Mouse (Mus musculus): Measurements from ENCODE around the gene Thap12. TPM values are rescaled to one million over a fixed set of nuclear protein-coding genes. Genes with fewer than 3 reads are reported as not detected.
A peak's percentile ranks its signal among the peaks of the same experiment; 100 is the strongest.

Gene Thap12
- total and polyA plus RNA-seq, 2 experiments: 5.9 to 23.5 TPM

DNA sequence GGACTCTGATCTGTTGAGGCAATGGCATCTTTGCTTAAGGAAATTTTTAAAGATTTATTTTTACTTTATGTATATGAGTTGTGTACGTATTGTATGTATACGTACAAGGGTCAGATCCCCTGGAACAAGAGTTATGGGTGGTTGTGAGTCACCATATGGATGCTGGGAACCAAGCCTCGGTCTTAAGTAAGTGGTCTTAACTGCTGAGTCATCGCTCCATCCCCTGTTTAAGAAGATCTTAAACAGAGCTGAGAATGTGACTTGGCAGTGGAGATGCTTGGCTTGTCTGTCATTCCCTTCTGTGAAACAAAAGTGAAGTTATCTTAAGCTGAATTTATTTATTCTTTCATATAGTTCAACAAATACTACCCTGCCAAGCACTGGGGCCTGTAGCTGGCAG is 31.1 kb downstream of the Thap12 start:
- Histone ChIP-seq H3K4me1 (ENCODE audit: control insufficient read depth, insufficient read depth, low read length) (no peaks in the 10 kb centered on the region), H3K9ac (ENCODE audit: low read depth, low read length) (no peak overlapping the region), H3K36me3 (ENCODE audit: control insufficient read depth, insufficient read depth, low read length) (no peaks in the 10 kb centered on the region), H3K27ac (replicated peaks; ENCODE audit: insufficient read depth, low read depth, low read length) (no peak overlapping the region), H3K4me3 (ENCODE audit: insufficient read depth, low read depth, low read length) (no peak overlapping the region), H3K79me2 (ENCODE audit: control insufficient read depth, insufficient read depth, low read length) (no peaks in the 10 kb centered on the region), H3K27me3 (ENCODE audit: control insufficient read depth, insufficient read depth, low read length) (no peaks in the 10 kb centered on the region)
- TF ChIP-seq POLR2A (IDR thresholded peaks at IDR 0.05; ENCODE audit: extremely low read depth, insufficient read depth, low read length) (no peak), CTCF (IDR thresholded peaks at IDR 0.05; ENCODE audit: low read depth, low read length) (no peak)
- WGBS: 93% methylated on average over 4 of the region's 4 CpGs
- DNase-seq (ENCODE audit: extremely low read depth, low read depth, low spot score): no peak

DNA sequence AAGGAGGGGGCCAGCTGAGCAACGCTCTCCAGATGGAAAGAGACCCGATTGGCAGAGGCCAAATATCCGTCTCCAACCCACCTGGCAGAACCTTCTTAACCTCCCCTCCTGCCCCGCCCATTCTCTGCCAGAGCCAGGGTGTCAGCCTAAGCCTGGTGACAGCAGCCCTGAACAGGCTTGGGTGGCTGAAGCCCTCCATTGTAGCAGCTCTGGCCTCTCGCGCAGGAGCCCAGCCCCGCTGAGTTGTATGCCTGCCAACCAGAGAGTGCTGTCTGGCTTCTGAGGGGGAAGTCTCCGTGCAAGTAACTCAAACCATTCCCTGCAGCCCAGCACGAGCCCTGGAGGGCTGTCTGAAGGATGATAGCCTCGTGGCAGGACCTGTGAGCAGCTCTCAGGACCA is 32.0 kb downstream of the Thap12 start:
- WGBS: 54% methylated on average over 10 of the region's 10 CpGs
- H3K36me3 ChIP-seq (ENCODE audit: control insufficient read depth, insufficient read depth, low read length): no peaks in the 10 kb centered on the region
- DNase-seq (ENCODE audit: extremely low read depth, low read depth, low spot score): no peak
- H3K79me2 ChIP-seq (ENCODE audit: control insufficient read depth, insufficient read depth, low read length): no peaks in the 10 kb centered on the region
- H3K4me1 ChIP-seq (ENCODE audit: control insufficient read depth, insufficient read depth, low read length): no peaks in the 10 kb centered on the region
- TF ChIP-seq CTCF (IDR thresholded peaks at IDR 0.05; ENCODE audit: low read depth, low read length) (no peak), POLR2A (IDR thresholded peaks at IDR 0.05; ENCODE audit: extremely low read depth, insufficient read depth, low read length) (no peak)
- no peak overlapping the region for H3K27ac ChIP-seq (replicated peaks; ENCODE audit: insufficient read depth, low read depth, low read length)
- H3K4me3 ChIP-seq (ENCODE audit: insufficient read depth, low read depth, low read length): no peak overlapping the region
- H3K9ac ChIP-seq (ENCODE audit: low read depth, low read length): no peak overlapping the region
- H3K27me3 ChIP-seq (ENCODE audit: control insufficient read depth, insufficient read depth, low read length): no peaks in the 10 kb centered on the region

DNA sequence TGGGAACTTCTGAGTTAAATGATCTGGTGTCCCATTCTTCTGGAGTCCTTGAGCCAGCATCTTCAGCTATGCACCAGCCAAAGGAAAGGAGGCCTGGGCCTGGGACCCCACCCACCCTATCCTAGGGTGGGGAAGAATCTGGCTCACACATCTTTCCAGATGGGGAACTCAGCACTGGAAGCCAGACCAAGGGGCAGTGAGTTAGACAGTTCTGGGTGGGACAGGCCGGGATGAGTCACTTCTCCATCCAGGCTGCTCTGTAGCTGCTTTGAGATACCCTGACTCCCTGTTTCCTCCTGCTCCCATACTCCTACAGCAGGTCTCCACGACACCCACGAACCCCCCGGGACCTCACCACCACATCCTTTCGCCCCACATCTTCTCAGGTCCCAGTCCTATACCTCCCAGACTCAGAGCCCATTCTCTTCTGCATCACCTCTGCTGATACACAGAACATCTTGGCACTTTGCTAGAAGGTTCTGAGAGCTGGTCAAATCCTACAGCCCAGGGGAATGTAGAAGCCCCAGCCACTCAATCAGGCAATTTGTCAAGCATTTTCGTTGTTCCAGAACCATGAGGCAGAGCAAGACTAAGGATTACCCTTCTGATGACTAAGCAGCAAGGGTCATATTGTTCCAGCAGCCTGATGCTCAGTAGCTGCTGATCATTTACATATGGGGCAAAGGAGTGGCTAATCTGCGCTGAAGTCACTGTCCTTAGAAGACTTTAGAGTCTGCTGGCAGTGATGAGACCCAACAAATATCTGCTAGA is 34.1 kb downstream of the Thap12 start:
- WGBS: 76% methylated on average over 7 of the region's 7 CpGs
- H3K4me3 ChIP-seq (ENCODE audit: insufficient read depth, low read depth, low read length): no peak overlapping the region
- no peaks in the 10 kb centered on the region for H3K79me2 ChIP-seq (ENCODE audit: control insufficient read depth, insufficient read depth, low read length)
- no peak overlapping the region for H3K9ac ChIP-seq (ENCODE audit: low read depth, low read length)
- H3K36me3 ChIP-seq (ENCODE audit: control insufficient read depth, insufficient read depth, low read length): no peaks in the 10 kb centered on the region
- no peak for DNase-seq (ENCODE audit: extremely low read depth, low read depth, low spot score)
- H3K4me1 ChIP-seq (ENCODE audit: control insufficient read depth, insufficient read depth, low read length): no peaks in the 10 kb centered on the region
- no peak overlapping the region for H3K27ac ChIP-seq (replicated peaks; ENCODE audit: insufficient read depth, low read depth, low read length)
- TF ChIP-seq POLR2A (IDR thresholded peaks at IDR 0.05; ENCODE audit: extremely low read depth, insufficient read depth, low read length) (no peak), CTCF (IDR thresholded peaks at IDR 0.05; ENCODE audit: low read depth, low read length) (no peak)
- no peaks in the 10 kb centered on the region for H3K27me3 ChIP-seq (ENCODE audit: control insufficient read depth, insufficient read depth, low read length)

DNA sequence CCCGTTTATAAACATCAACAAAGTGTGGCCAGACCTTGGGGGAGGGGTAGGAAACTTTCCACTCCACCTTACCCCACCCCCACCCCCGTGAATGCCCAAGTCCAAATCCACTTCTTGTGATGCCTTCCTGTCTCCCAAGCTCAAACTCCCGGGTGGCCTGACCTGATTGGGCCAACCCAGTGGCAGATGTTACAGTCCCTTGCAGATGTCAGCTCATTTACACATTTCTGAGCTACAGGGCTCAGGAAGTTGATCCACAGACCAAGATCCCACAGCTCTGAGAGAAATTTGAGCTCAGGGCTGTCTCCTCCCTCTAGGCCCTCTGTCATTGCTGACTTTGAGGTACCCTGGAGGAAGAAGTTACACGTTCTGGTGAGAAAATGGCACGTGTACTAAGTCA is 37.5 kb downstream of the Thap12 start:
- WGBS: 23% methylated on average over 5 of the region's 5 CpGs
- H3K36me3 ChIP-seq (ENCODE audit: control insufficient read depth, insufficient read depth, low read length): no peaks in the 10 kb centered on the region
- H3K79me2 ChIP-seq (ENCODE audit: control insufficient read depth, insufficient read depth, low read length): no peaks in the 10 kb centered on the region
- DNase-seq (ENCODE audit: extremely low read depth, low read depth, low spot score): no peak
- H3K9ac ChIP-seq (ENCODE audit: low read depth, low read length): no peak overlapping the region
- no peak overlapping the region for H3K4me3 ChIP-seq (ENCODE audit: insufficient read depth, low read depth, low read length)
- TF ChIP-seq POLR2A (IDR thresholded peaks at IDR 0.05; ENCODE audit: extremely low read depth, insufficient read depth, low read length) (no peak), CTCF (IDR thresholded peaks at IDR 0.05; ENCODE audit: low read depth, low read length) (no peak)
- no peak overlapping the region for H3K27ac ChIP-seq (replicated peaks; ENCODE audit: insufficient read depth, low read depth, low read length)
- H3K27me3 ChIP-seq (ENCODE audit: control insufficient read depth, insufficient read depth, low read length): no peaks in the 10 kb centered on the region
- H3K4me1 ChIP-seq (ENCODE audit: control insufficient read depth, insufficient read depth, low read length): no peaks in the 10 kb centered on the region

DNA sequence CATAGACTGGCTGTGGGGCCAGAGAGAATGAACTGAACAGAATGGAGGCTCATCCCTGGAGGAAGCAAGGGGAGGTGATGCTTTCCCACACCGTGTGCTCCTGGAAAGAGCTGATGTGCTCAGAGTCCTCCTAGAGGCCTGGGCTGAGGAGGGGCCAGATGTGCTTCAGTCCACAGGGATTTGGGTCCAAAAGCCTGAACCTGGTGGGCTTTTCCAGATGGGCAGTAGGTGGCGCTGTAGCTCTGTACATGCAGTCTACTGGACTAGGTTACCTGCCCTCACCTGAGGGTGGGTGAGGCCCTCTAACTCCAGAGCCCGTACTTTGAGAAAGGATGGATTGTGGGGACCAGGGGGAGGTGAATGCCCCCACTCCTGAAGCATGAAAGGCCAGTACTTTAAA is 40.4 kb downstream of the Thap12 start:
- H3K27ac ChIP-seq (replicated peaks; ENCODE audit: insufficient read depth, low read depth, low read length): no peak overlapping the region
- WGBS: 0% methylated on average over 3 of the region's 3 CpGs
- H3K27me3 ChIP-seq (ENCODE audit: control insufficient read depth, insufficient read depth, low read length): no peaks in the 10 kb centered on the region
- DNase-seq (ENCODE audit: extremely low read depth, low read depth, low spot score): peak; percentile 26
- no peak overlapping the region for H3K9ac ChIP-seq (ENCODE audit: low read depth, low read length)
- H3K79me2 ChIP-seq (ENCODE audit: control insufficient read depth, insufficient read depth, low read length): no peaks in the 10 kb centered on the region
- H3K4me3 ChIP-seq (ENCODE audit: insufficient read depth, low read depth, low read length): no peak overlapping the region
- no peaks in the 10 kb centered on the region for H3K4me1 ChIP-seq (ENCODE audit: control insufficient read depth, insufficient read depth, low read length)
- TF ChIP-seq CTCF (IDR thresholded peaks at IDR 0.05; ENCODE audit: low read depth, low read length): peak; percentile 87
- TF ChIP-seq POLR2A (IDR thresholded peaks at IDR 0.05; ENCODE audit: extremely low read depth, insufficient read depth, low read length): no peak
- no peaks in the 10 kb centered on the region for H3K36me3 ChIP-seq (ENCODE audit: control insufficient read depth, insufficient read depth, low read length)

DNA sequence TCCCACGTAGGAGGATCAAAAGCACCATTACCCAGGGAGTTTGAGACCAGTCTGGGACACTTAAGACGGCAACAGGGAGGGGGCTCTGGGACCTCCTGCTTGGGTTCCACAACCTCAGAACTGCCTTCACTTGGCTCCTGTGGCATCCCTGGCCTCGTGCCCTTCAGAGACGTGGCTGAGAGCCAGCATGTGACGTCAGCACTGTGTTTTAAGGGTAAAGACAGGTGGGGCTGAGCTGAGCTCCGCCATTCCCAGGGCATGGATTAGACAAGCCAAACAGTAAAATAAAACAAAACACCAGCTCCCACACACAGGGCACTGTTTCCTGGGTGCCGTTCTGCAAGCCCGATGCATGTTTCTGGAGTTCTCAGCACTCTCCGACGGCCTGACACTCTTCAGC is 47.5 kb downstream of the Thap12 start:
- 64% methylated on average over 10 of the region's 10 CpGs for WGBS
- H3K9ac ChIP-seq (ENCODE audit: low read depth, low read length): no peak overlapping the region
- no peaks in the 10 kb centered on the region for H3K79me2 ChIP-seq (ENCODE audit: control insufficient read depth, insufficient read depth, low read length)
- TF ChIP-seq POLR2A (IDR thresholded peaks at IDR 0.05; ENCODE audit: extremely low read depth, insufficient read depth, low read length) (no peak), CTCF (IDR thresholded peaks at IDR 0.05; ENCODE audit: low read depth, low read length) (no peak)
- no peak overlapping the region for H3K27ac ChIP-seq (replicated peaks; ENCODE audit: insufficient read depth, low read depth, low read length)
- no peak overlapping the region for H3K4me3 ChIP-seq (ENCODE audit: insufficient read depth, low read depth, low read length)
- no peaks in the 10 kb centered on the region for H3K27me3 ChIP-seq (ENCODE audit: control insufficient read depth, insufficient read depth, low read length)
- DNase-seq (ENCODE audit: extremely low read depth, low read depth, low spot score): no peak
- no peaks in the 10 kb centered on the region for H3K4me1 ChIP-seq (ENCODE audit: control insufficient read depth, insufficient read depth, low read length)
- H3K36me3 ChIP-seq (ENCODE audit: control insufficient read depth, insufficient read depth, low read length): no peaks in the 10 kb centered on the region
